Mouse (Mus musculus) megakaryocyte-erythroid progenitor cell, adult 5 weeks (primary cell): ENCODE results near the gene Tada2a. TPM values are rescaled to one million over a fixed set of nuclear protein-coding genes. Genes with fewer than 3 reads are reported as not detected.

ENCODE experiments used
- polyA plus RNA-seq: library from polyadenylated mRNA; stranded (reverse); fragments of >175 nt; gene quantifications from 2 replicates; pipeline ENCODE4 v1.2.3, GENCODE M21; 2012

The Tada2a gene
- polyA plus RNA-seq = 2.3 and 2.6 TPM in 2 replicates

GRCm38 (mm10) chr11:84128943-84129798, at the start of gene Tada2a, which contains the start of gene Acaca:
TSS of gene Tada2a (minus strand) at chr11:84129600.
TSS of gene Acaca (plus strand) at chr11:84129672.

GRCm38 (mm10) chr11:84167046-84167526, 37.7 kb upstream of the Tada2a start, which contains the start of gene Gm11437:
TSS of gene Gm11437 (minus strand) at chr11:84167476.

GRCm38 (mm10) chr11:84069034-84069370, 60.4 kb downstream of the Tada2a start, which contains the start of gene Dusp14:
TSS of gene Dusp14 (minus strand) at chr11:84069261.

Other genes starting within 250 kb of the Tada2a start
- 2.1 and 2.6 TPM in 2 replicates for gene Ddx52, start 187.5 kb downstream of the Tada2a start, polyA plus RNA-seq
- 5.8 and 7.4 TPM in 2 replicates for gene Synrg, start 165.2 kb downstream of the Tada2a start, polyA plus RNA-seq
- 0.17 TPM in 1 of 2 replicates, not detected in the other for gene Dusp14, start 60.3 kb downstream of the Tada2a start, polyA plus RNA-seq
- gene Acaca, start 72 bp upstream of the Tada2a start, polyA plus RNA-seq = 7.2 and 8.2 TPM in 2 replicates
- gene Gm11437, start 37.9 kb upstream of the Tada2a start, polyA plus RNA-seq = not detected in 2 replicates